Mouse (Mus musculus) adrenal gland, adult 8-10 months (tissue): ENCODE data around the gene Rhox3h. TPM values are rescaled to one million over a fixed set of nuclear protein-coding genes. Genes with fewer than 3 reads are reported as not detected.
"Not testable (repeated sequence)": the region's sequence is repeated elsewhere in the genome, so short reads cannot be mapped to it uniquely, and the experiment has no call there.

Source experiments
- DNase-seq: peaks from one replicate; pipeline ENCODE4 v3.0.0; 2022
- total RNA-seq, 4 experiments: library from RNA; stranded (reverse); gene quantifications; 2 replicates each; pipeline ENCODE4 v1.2.4; 2022

Rhox3h gene
- total RNA-seq: not detected

GRCm38 (mm10) chrX:37668664-37669063 is at the start of gene Rhox3h:
Rhox3h (minus strand) TSS chrX:37668764.
- not testable (repeated sequence) for DNase-seq

DNA sequence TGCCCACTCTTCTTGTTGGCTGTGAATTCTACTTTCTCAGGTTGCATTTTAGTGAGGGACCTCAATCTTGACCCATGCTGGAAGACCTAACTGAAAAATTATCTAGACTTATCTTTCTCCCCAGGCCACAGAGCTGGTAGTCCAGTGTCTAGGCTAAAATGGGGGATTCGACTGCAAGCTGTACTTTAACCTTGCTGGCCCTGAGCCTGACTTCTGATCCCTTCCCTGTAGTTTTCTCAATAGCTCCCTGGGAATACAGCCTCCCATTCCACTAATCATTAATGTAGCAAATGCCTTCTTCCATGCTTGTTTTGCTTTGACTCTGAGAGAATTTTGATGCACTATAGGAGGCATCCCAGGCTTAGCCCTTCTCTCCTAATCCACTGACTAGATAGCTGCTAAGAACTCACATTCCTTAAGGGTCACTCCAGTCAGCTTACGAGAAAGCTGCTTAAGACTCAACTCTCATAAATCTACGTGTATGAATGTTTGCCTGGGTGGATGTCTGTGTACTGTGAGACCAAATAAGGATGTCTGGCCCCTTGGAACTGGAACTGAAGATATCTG is 33.3 kb upstream of the Rhox3h start:
- no peak for DNase-seq

DNA sequence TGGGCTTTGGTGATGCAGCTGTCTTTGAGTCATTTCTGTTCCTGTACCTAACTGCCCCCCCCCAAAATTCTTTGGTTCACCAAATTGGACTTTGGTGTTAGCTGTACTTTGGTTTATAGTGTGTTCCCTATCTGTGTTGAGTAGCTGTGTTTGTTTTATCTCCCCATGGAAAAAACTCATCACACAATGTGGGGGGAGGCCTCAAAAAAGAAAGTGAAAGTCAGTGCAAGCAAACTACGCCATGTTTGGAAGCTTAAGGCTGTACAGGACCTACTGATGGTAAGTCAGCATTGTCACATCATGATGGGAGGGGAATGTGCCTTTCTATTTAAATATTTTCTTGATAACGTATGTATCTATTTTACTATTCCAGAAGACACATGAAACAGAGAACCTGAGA is 23.7 kb upstream of the Rhox3h start:
- DNase-seq: no peak

DNA sequence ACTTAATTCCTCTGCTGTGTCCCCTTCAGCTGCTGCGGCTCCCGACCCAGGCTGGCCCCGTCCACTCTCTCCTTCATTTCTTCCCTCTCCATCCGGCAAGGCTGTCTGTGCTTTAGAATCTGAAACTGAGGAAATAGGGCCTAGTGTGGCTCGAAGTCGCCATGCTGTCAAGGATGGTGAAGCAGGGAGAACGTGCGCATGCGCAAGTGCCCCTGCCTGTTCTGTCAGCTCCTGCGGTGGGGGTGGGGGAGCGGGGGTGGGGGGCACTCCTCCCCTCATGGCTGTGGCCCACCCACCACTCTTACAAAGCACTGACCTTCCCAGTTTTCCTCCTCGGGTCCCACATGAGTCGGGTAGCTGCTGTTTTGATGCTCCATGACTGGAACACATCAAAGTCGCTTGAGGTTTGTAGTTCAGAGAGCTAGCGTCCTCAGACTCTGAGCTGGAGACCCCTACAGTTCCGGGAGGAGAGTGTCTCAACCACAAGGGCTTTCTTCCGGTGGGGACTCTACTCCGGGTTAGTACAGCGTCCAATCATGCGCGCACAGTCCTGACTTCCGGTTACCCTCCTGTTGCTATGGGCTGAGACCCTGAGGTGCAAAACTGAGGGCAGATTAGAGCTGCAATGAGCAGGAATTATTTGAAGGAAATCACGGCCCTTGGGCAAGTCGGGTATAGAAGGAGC is 14.6 kb upstream of the Rhox3h start:
- no peak for DNase-seq

DNA sequence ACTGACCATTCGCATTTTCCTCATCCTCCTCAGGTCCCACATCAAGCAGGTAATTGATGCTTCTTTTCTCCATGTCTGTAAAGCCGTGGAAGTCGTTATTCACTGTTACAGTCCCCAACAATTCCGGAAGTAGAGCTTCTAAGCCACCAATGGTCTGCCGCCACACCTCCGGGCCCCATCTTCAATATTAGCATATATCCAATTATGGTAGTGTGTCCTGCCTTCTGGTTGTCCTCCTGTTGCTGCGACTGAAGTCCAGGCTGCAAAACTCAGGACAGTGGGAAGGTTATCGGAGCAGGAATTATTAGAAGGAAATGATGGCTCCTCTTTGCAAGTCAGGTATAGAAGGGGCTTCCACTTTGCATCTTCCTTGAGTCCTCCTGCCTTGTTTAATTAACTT is 4.6 kb upstream of the Rhox3h start, which contains the start of gene Rhox2h:
Gene Rhox2h (minus strand): TSS at position 101 of the 400 bp plus-strand sequence.
- DNase-seq: not testable (repeated sequence)

GRCm38 (mm10) chrX:37651227-37651626 is 17.3 kb downstream of the Rhox3h start, which contains the start of gene Rhox4g:
Rhox4g (minus strand) TSS chrX:37651327.
- not testable (repeated sequence) for DNase-seq

GRCm38 (mm10) chrX:37643370-37643769 is 25.2 kb downstream of the Rhox3h start, which contains the start of gene Rhox2g:
Rhox2g (minus strand) TSS chrX:37643470.
- not testable (repeated sequence) for DNase-seq

DNA sequence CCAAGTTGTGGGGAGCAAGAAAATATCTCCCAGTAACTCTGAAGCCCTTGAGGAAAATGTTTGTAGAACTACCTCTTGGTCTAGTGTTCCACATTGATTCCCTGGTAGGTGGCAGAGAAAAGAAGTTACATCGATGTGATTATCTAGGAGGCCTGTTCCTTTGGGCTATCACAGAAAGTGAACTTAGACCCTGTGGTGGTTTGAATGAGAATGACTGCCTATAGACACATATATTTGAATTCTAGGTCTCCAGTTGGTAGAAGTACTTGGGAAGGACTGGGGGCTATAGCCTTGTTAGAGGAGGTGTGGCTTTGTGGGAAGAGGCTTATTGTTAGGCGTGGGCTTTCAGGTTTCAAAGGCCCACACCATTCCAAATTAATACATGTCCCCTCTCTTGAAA is 40.1 kb downstream of the Rhox3h start, which contains the start of gene Rhox3g:
Gene Rhox3g (minus strand): TSS at position 101 of the 400 bp plus-strand sequence.
- DNase-seq: not testable (repeated sequence)

Other genes starting within 250 kb of the Rhox3h start
- not detected for gene Rhox4b, start 236.3 kb downstream of the Rhox3h start, total RNA-seq
- gene Rhox2c, start 215.1 kb downstream of the Rhox3h start, total RNA-seq: not detected
- gene Rhox3c, start 210.2 kb downstream of the Rhox3h start, total RNA-seq: not detected
- not detected for gene Rhox4c, start 188.4 kb downstream of the Rhox3h start, total RNA-seq
- not detected for gene Rhox2d, start 175.3 kb downstream of the Rhox3h start, total RNA-seq
- gene Rhox4d, start 154.4 kb downstream of the Rhox3h start, total RNA-seq: not detected
- not detected for gene Rhox2e, start 138.3 kb downstream of the Rhox3h start, total RNA-seq
- gene Rhox3e, start 126.7 kb downstream of the Rhox3h start, total RNA-seq: not detected
- not detected for gene Rhox4e, start 111.4 kb downstream of the Rhox3h start, total RNA-seq
- not detected for gene Rhox2f, start 97.4 kb downstream of the Rhox3h start, total RNA-seq
- not detected for gene Rhox3f, start 87.8 kb downstream of the Rhox3h start, total RNA-seq
- gene Rhox4f, start 61.1 kb downstream of the Rhox3h start, total RNA-seq: not detected
- not detected for gene Rhox3g, start 40.2 kb downstream of the Rhox3h start, total RNA-seq
- gene Rhox2g, start 25.3 kb downstream of the Rhox3h start, total RNA-seq: not detected
- not detected for gene Rhox4g, start 17.4 kb downstream of the Rhox3h start, total RNA-seq
- gene Rhox2h, start 4.5 kb upstream of the Rhox3h start, total RNA-seq: not detected
- gene Rhox5, start 136.1 kb upstream of the Rhox3h start, total RNA-seq: not detected
- not detected for gene Rhox6, start 158.1 kb upstream of the Rhox3h start, total RNA-seq
- not detected for gene Rhox7a, start 162.9 kb upstream of the Rhox3h start, total RNA-seq
- not detected for gene Rhox8, start 210.2 kb upstream of the Rhox3h start, total RNA-seq
- gene Rhox7b, start 228.5 kb upstream of the Rhox3h start, total RNA-seq: not detected
- not detected for gene Rhox9, start 233.0 kb upstream of the Rhox3h start, total RNA-seq